Comparison of ENCODE assay signal across 16 mouse cellular contexts in the genomic region with DNA sequence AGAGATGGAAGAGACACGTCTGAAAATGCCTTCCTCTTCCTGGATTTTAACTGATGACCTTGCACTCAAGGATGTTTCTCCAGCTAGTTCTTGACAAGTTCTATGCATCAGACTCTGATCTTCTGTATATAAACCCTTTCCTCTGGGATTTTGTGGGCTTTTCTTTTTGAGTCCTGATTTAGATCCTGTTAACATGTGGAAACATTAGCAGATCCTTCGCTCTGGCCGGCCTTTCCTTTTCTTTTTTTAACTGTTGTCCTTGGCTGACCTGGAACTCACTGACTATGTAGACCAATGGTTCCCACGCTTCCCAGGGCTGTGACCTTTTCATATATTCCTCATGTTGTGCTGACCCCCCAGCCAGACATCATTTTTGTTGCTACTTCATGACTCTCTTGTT. TPM values are rescaled to one million over a fixed set of nuclear protein-coding genes. Genes with fewer than 3 reads are reported as not detected.
DNase-seq lines count a peak whose midpoint lies in the region; ATAC-seq and TF ChIP-seq lines count a peak whose summit lies in the region.
"Had no signal": no experiment of that assay in that cellular context is flagged by ENCODE, and none has a peak within 500 bp of the region (broad histone marks: within the 10 kb centered on the region; RNA-seq: fewer than 3 reads in every experiment).

No protein-coding gene starts in this region.

- no peaks in the 10 kb centered on the region for H3K27me3 ChIP-seq in heart, embryonic 13.5 days (replicated peaks)
- no peaks in the 10 kb centered on the region for H3K27me3 ChIP-seq in small intestine, adult 2 months (ENCODE audit: control insufficient read depth, insufficient read depth, low read length)
- H3K27me3 ChIP-seq: limb, embryonic 15.5 days had no signal

- H3K4me2 ChIP-seq in heart, embryonic 13.5 days, result no peak overlapping the region; the same call in 1 of the 2 replicates
- H3K4me2 ChIP-seq: limb, embryonic 15.5 days had no signal

- peak overlapping the region; percentile 86 for H3K27ac ChIP-seq in heart, embryonic 13.5 days (replicated peaks)
- H3K27ac ChIP-seq in small intestine, adult 2 months (ENCODE audit: insufficient read depth, low read depth, low read length), result peak overlapping the region; percentile 76

- no peak overlapping the region for H3K4me3 ChIP-seq in heart, embryonic 13.5 days
- H3K4me3 ChIP-seq in small intestine, adult 2 months (ENCODE audit: low read depth, low read length), result no peak overlapping the region
- H3K4me3 ChIP-seq: limb, embryonic 15.5 days had no signal

- no peaks in the 10 kb centered on the region for H3K36me3 ChIP-seq in heart, embryonic 13.5 days
- H3K36me3 ChIP-seq in small intestine, adult 2 months (ENCODE audit: control insufficient read depth, insufficient read depth, low read length), result peaks cover 8% of the 10 kb centered on the region; the same call in 1 of the 2 replicates
- H3K36me3 ChIP-seq: limb, embryonic 15.5 days had no signal

- H3K4me1 ChIP-seq in heart, embryonic 13.5 days, result peaks cover 67% of the 10 kb centered on the region
- H3K4me1 ChIP-seq in small intestine, adult 2 months (ENCODE audit: control insufficient read depth, insufficient read depth, insufficient read length, low read length), result peaks cover 35% of the 10 kb centered on the region

- TF ChIP-seq CTCF in small intestine, adult 2 months (IDR thresholded peaks at IDR 0.05; ENCODE audit: extremely low read depth, insufficient read length, insufficient replicate concordance, low read depth, low read length), result no peak

- 0 out of 2 replicates have a peak overlapping the region, but pooled peaks have one; percentile 5 for H3K9ac ChIP-seq in heart, embryonic 13.5 days
- H3K9ac ChIP-seq: limb, embryonic 15.5 days had no signal

- no peaks in the 10 kb centered on the region for H3K9me3 ChIP-seq in heart, embryonic 13.5 days
- H3K9me3 ChIP-seq: limb, embryonic 15.5 days had no signal

- TF ChIP-seq POLR2A in small intestine, adult 2 months (IDR thresholded peaks at IDR 0.05; ENCODE audit: low read depth, low read length), result no peak

- no peak for DNase-seq in frontal cortex, postnatal 10 days (ENCODE audit: low spot score in 2 of 2)
- DNase-seq in kidney, postnatal 4 days, result peak; percentile 29 to 55
- no peak for DNase-seq in kidney, postnatal 14 days
- no peak for DNase-seq in urinary bladder, postnatal 36 days (ENCODE audit: low spot score in 2 of 2)
- no peak for DNase-seq in yolk sac, embryonic 10.5 days (ENCODE audit: low spot score)
- DNase-seq: adrenal gland, postnatal 25 days; cerebellum, adult 18-20 months; gastrocnemius, postnatal 25 days; layer of hippocampus, postnatal 36 days; lung, postnatal 14 days had no signal

- 0 out of 2 replicates have a peak, but pooled peaks have one; percentile 2 for ATAC-seq in frontal cortex, adult (ENCODE audit: low TSS enrichment)
- ATAC-seq in heart, embryonic 13.5 days (ENCODE audit: extremely low read depth, insufficient number of reproducible peaks, low FRiP score, low TSS enrichment), result no peak
- ATAC-seq: inflammation-experienced regulatory T-cells, adult 6 months; midbrain, embryonic 16.5 days had no signal

- WGBS in heart, embryonic 13.5 days, result 34% methylated on average over 4 of the region's 4 CpGs
- 46% methylated on average over 4 of the region's 4 CpGs for WGBS in small intestine, adult 2 months

RNA-seq across cellular contexts. Expression of gene Ano6, which starts 45.4 kb away (rescaled TPM):
- polyA plus RNA-seq in heart, embryonic 13.5 days (2015; fragmentation: Nextera tagmentation; extraction: Ambion mirVana), result 28.8 and 31.0 TPM in 2 replicates
- polyA plus RNA-seq in small intestine, adult 2 months (2012; rRNA removed), result 15.1 and 172 TPM in 2 replicates

Comparison
In these comparisons a context has a peak if more than half of its experiments do, and no peak if none do; other contexts are left out.
1. DNase-seq: peak in kidney, postnatal 4 days (2 of 2); none in frontal cortex, postnatal 10 days (0 of 2), kidney, postnatal 14 days (single experiment), urinary bladder, postnatal 36 days (0 of 2) and yolk sac, embryonic 10.5 days (single experiment).